Mouse (Mus musculus): ENCODE measurements around the gene Pitpna. TPM values are rescaled to one million over a fixed set of nuclear protein-coding genes. Genes with fewer than 3 reads are reported as not detected.

Gene Pitpna
- total RNA-seq, 2 experiments from 2014 or later = 178 to 430 TPM

Other genes with a start within 250 kb of the Pitpna start
- 37.2 and 37.6 TPM in 2 replicates for gene Rpa1, start 239.8 kb upstream of the Pitpna start, total RNA-seq (2015)
- gene Rpa1, start 239.8 kb upstream of the Pitpna start, total RNA-seq (2017) = 126 and 129 TPM in 2 replicates
- gene Smyd4, start 239.7 kb upstream of the Pitpna start, total RNA-seq (2015) = 1.9 and 4.9 TPM in 2 replicates
- 6.5 and 12.7 TPM in 2 replicates for gene Smyd4, start 239.7 kb upstream of the Pitpna start, total RNA-seq (2017)
- gene Serpinf1, start 165.4 kb upstream of the Pitpna start, total RNA-seq (2015) = 26.5 and 30.8 TPM in 2 replicates
- gene Serpinf1, start 165.4 kb upstream of the Pitpna start, total RNA-seq (2017) = 36.2 and 39.2 TPM in 2 replicates
- 0.71 TPM in 1 of 2 replicates, not detected in the other for gene Serpinf2, start 148.5 kb upstream of the Pitpna start, total RNA-seq (2015)
- gene Serpinf2, start 148.5 kb upstream of the Pitpna start, total RNA-seq (2017) = not detected in 2 replicates
- gene Wdr81, start 133.4 kb upstream of the Pitpna start, total RNA-seq (2015) = 11.1 and 11.9 TPM in 2 replicates
- gene Wdr81, start 133.4 kb upstream of the Pitpna start, total RNA-seq (2017) = 9.3 and 11.8 TPM in 2 replicates
- 3.1 and 7.8 TPM in 2 replicates for gene Tlcd2, start 126.4 kb upstream of the Pitpna start, total RNA-seq (2015)
- gene Tlcd2, start 126.4 kb upstream of the Pitpna start, total RNA-seq (2017) = 4.6 and 5.4 TPM in 2 replicates
- gene Prpf8, start 101.3 kb upstream of the Pitpna start, total RNA-seq (2015) = 91.3 and 102 TPM in 2 replicates
- gene Prpf8, start 101.3 kb upstream of the Pitpna start, total RNA-seq (2017) = 69.3 and 90.7 TPM in 2 replicates
- gene Rilp, start 78.0 kb upstream of the Pitpna start, total RNA-seq (2015) = 0.98 and 1.2 TPM in 2 replicates
- 0.55 and 1.8 TPM in 2 replicates for gene Rilp, start 78.0 kb upstream of the Pitpna start, total RNA-seq (2017)
- 0.41 and 1.1 TPM in 2 replicates for gene Scarf1, start 74.6 kb upstream of the Pitpna start, total RNA-seq (2015)
- 0.66 and 0.85 TPM in 2 replicates for gene Scarf1, start 74.6 kb upstream of the Pitpna start, total RNA-seq (2017)
- 30.6 and 32.3 TPM in 2 replicates for gene Slc43a2, start 56.4 kb upstream of the Pitpna start, total RNA-seq (2015)
- 32.2 and 33.5 TPM in 2 replicates for gene Slc43a2, start 56.4 kb upstream of the Pitpna start, total RNA-seq (2017)
- gene Inpp5k, start 42.9 kb downstream of the Pitpna start, total RNA-seq (2015) = 76.2 and 79.9 TPM in 2 replicates
- gene Inpp5k, start 42.9 kb downstream of the Pitpna start, total RNA-seq (2017) = 44.5 and 46.5 TPM in 2 replicates
- 21.2 and 28.4 TPM in 2 replicates for gene Myo1c, start 62.4 kb downstream of the Pitpna start, total RNA-seq (2015)
- 25.3 and 29.2 TPM in 2 replicates for gene Myo1c, start 62.4 kb downstream of the Pitpna start, total RNA-seq (2017)
- 52.1 and 54.9 TPM in 2 replicates for gene Crk, start 91.2 kb downstream of the Pitpna start, total RNA-seq (2015)
- 50.7 and 56.2 TPM in 2 replicates for gene Crk, start 91.2 kb downstream of the Pitpna start, total RNA-seq (2017)
- 494 and 497 TPM in 2 replicates for gene Ywhae, start 144.8 kb downstream of the Pitpna start, total RNA-seq (2015)
- gene Ywhae, start 144.8 kb downstream of the Pitpna start, total RNA-seq (2017) = 231 and 282 TPM in 2 replicates
- gene Doc2b, start 208.0 kb downstream of the Pitpna start, total RNA-seq (2015) = not detected in 2 replicates
- not detected in 2 replicates for gene Doc2b, start 208.0 kb downstream of the Pitpna start, total RNA-seq (2017)